Mouse (Mus musculus): ENCODE measurements around the gene Ddx3x. TPM values are rescaled to one million over a fixed set of nuclear protein-coding genes. Genes with fewer than 3 reads are reported as not detected.

The Ddx3x gene
- total and polyA plus RNA-seq, 2 experiments from 2014 or later, result 101 to 219 TPM

DNA sequence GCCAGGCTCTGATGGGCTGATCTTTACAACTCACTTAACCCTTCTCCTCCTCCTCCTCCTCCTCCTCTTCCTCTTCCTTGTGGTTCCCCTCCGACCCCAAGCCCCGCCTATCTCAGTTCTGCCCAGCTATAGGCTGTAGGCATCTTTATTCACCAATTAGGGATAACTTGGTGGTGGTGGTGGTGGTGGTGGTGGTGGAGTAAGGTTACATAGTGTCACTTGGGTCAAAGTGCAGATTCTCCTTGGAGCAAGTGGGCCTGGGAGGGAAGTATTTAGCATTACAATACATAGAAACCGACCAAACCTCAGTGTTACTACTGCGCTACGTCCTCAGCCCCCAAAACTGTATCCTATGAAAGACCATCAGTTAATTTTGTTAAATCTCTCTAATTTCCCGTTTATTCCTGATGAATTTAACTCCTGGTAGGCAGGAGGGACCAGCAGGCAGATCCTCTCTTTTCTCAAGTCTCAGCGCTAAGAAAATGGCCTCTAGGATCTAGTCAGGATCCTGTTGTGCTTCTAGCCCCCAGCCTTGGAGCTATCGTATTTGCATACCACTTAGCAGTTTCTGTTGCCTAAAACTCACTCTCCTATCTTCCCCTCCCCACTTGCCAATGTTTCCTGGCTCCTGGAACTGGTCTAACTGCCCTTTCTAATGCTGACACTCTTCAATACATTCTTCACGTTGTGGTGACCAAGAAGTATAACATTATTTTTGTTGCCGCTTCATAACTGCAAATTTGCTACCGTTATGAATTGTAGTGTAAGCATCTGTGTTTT, 39.9 kb upstream of the Ddx3x start:
- peaks cover 7% of the 10 kb centered on the region; the same call in 1 of the 2 replicates for H3K4me1 ChIP-seq (ENCODE audit: insufficient read depth)
- 0 out of 2 replicates have a peak overlapping the region, but pooled peaks have one; percentile 64 for H3K9ac ChIP-seq
- DNase-seq, result peak; percentile 52

DNA sequence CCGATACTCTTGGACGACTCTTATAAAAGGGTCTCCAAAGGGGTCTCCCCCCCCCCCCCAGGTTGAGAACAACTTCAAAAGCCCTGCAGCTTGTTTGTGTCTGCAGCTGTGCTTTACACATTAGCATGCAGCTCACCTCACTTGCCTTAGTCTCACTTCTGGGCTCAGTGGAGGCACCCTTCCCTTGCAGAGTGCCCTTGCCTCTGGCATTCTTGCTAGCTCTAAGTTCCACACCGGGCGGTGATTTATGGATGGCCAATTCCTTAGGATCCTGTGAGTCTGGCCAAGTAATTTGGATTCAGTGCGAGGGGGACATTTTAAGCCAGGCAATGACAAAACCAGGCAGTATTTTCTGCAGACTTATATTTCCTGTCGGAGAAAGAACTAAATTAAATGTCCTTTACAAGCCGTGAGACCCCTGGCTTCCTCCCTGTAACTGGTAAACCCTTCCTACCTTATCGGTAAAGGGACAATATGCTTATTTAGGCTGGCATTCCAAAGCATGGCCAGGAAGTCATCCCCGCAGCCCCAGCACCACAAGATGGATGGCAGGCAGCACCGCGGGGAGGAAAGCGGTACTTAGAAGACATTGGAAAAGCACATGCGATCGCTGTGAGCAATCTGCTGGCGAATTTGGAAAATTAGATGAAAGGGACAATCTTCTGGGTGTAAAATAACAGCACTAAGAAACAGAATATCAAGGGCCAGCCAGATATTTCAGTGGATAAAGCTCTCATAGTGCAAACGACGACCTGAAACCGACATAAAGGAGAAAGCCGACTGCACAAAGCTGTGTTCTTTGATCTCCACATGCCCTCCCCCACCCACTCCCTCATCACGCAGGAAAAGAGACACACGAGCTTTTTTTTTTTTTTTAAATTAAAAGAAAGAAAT, 39.1 kb upstream of the Ddx3x start:
- Histone ChIP-seq H3K27ac (ENCODE audit: low read depth, low read length) (peak overlapping the region; percentile 93), H3K9me3 (ENCODE audit: low read length) (no peaks in the 10 kb centered on the region), H3K36me3 (ENCODE audit: insufficient read depth) (no peaks in the 10 kb centered on the region), H3K9ac (peak overlapping the region; percentile 64), H3K4me3 (ENCODE audit: low read depth, low read length) (peak overlapping the region; percentile 38), H3K27me3 (ENCODE audit: insufficient read depth, low read length) (no peaks in the 10 kb centered on the region; the same call in 1 of the 2 replicates), H3K4me2 (ENCODE audit: low read depth) (peak overlapping the region; percentile 54), H3K4me1 (ENCODE audit: insufficient read depth) (peaks cover 7% of the 10 kb centered on the region; the same call in 1 of the 2 replicates)
- no peak for TF ChIP-seq CTCF (IDR thresholded peaks at IDR 0.05; ENCODE audit: low read depth)
- 22% methylated on average over 21 of the region's 21 CpGs for WGBS
- ATAC-seq (peak; percentile 21), DNase-seq (peak; percentile 64)

More for the DNA sequence above, 39.9 kb upstream of the Ddx3x start:
- H3K27ac ChIP-seq (ENCODE audit: low read depth, low read length), result peak overlapping the region; percentile 93
- H3K4me3 ChIP-seq (ENCODE audit: low read depth, low read length), result peak overlapping the region; percentile 38; the same call in 1 of the 2 replicates
- H3K27me3 ChIP-seq (ENCODE audit: insufficient read depth, low read length), result no peaks in the 10 kb centered on the region; the same call in 1 of the 2 replicates
- no peaks in the 10 kb centered on the region for H3K36me3 ChIP-seq (ENCODE audit: insufficient read depth)
- H3K9me3 ChIP-seq (ENCODE audit: low read length), result no peaks in the 10 kb centered on the region
- ATAC-seq, result no peak
- WGBS, result 24% methylated on average over 11 of the region's 11 CpGs
- TF ChIP-seq CTCF (IDR thresholded peaks at IDR 0.05; ENCODE audit: low read depth), result no peak
- peak overlapping the region; percentile 54 for H3K4me2 ChIP-seq (ENCODE audit: low read depth)

DNA sequence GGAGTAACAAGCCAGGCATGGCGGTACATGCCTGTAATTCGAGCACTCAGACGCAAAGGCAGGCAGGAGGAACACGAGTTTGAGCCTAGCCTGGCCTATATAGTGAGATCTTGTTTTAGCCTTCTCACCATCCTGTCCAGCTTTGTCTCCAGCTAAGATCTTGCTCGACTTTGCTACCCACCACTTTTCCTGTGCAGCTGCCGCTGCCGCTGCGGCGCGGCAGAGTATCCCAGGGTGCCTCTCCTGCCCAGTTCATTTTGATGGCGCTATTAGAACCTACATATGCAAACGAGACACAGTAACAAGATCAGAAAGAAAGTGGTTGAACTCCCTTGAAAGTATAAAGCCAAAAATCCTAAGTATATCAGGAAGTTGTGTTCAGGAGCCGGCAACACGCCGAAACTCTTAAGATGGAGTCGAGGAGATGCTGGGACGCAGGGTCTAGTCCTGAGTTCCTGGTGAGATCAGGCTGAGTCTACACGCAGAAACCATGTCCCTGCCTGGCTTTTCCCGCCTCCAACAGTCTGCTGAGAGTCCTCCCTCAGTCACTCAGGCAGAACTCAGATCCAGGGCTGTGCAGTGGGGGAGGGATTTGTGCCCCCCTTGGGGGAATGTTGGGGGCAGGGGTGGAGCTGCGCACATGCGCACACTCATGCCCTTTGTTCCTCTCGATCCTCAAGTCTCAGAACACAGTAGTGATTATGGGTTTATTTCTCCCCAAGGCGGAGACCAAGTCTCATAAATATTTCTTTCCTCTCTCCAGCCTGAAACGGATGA, 38.3 kb upstream of the Ddx3x start:
- Histone ChIP-seq H3K4me2 (ENCODE audit: low read depth) (peak overlapping the region; percentile 54), H3K4me1 (ENCODE audit: insufficient read depth) (peaks cover 7% of the 10 kb centered on the region; the same call in 1 of the 2 replicates), H3K9me3 (ENCODE audit: low read length) (no peaks in the 10 kb centered on the region), H3K9ac (peak overlapping the region; percentile 64), H3K36me3 (ENCODE audit: insufficient read depth) (no peaks in the 10 kb centered on the region), H3K27ac (ENCODE audit: low read depth, low read length) (peak overlapping the region; percentile 93), H3K27me3 (ENCODE audit: insufficient read depth, low read length) (no peaks in the 10 kb centered on the region; the same call in 1 of the 2 replicates), H3K4me3 (ENCODE audit: low read depth, low read length) (peak overlapping the region; percentile 38)
- ATAC-seq (peak; percentile 96), DNase-seq (peak; percentile 92)
- 23% methylated on average over 24 of the region's 24 CpGs for WGBS
- no peak for TF ChIP-seq CTCF (IDR thresholded peaks at IDR 0.05; ENCODE audit: low read depth)

DNA sequence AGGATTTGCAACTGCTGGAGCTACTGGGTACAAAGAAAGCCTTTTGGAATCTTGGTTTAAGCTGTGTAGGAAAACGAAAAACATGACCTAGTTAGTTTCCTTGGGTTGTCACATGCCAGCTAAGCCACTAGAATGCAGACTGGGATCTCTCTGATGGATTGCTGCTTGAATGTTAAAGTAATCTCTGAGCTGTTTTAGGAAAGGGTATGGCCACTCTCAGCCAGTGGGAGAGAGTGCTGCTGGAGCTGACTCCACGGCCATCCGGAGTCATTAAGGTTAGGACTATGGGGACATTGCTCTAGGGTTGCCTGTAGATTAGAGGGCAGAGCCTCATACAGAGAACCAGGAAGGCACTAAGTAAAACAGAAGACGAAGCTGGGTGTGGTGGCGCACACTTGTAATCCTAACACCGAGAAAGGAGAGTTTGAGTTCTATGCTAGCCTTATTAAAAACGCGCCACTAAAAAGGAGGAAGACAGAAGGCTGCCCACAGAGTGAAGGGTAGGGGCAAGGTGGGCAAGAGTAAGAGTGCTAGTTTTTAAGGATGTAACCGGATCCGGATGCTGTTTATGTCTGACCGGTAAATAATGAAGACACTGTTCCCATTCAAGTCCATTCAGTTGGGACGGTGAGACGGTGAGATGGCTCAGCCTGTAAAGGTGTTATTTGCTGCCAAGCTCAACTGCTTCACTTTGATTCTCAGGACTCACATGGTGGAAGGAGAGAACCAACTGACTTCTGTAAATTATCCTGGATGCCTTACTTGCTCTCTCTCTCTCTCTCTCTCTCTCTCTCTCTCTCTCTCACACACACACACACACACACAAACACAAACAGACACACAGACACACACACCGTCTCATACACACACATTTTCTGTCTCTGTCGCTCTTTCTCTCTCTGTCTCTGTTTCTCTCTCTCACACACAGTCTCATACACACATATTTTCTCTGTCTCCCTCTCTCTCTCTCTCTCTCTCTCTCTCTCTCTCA, 37.3 kb upstream of the Ddx3x start:
- H3K9me3 ChIP-seq (ENCODE audit: low read length), result no peaks in the 10 kb centered on the region
- H3K27me3 ChIP-seq (ENCODE audit: insufficient read depth, low read length), result no peaks in the 10 kb centered on the region
- H3K9ac ChIP-seq, result peak overlapping the region; percentile 64
- WGBS, result 27% methylated on average over 15 of the region's 15 CpGs
- no peaks in the 10 kb centered on the region for H3K36me3 ChIP-seq (ENCODE audit: insufficient read depth)
- peaks cover 7% of the 10 kb centered on the region; the same call in 1 of the 2 replicates for H3K4me1 ChIP-seq (ENCODE audit: insufficient read depth)
- H3K4me3 ChIP-seq (ENCODE audit: low read depth, low read length), result peak overlapping the region; percentile 38
- no peak for TF ChIP-seq CTCF (IDR thresholded peaks at IDR 0.05; ENCODE audit: low read depth)
- peak overlapping the region; percentile 93 for H3K27ac ChIP-seq (ENCODE audit: low read depth, low read length)
- ATAC-seq, result peak; percentile 70
- DNase-seq, result no peak
- H3K4me2 ChIP-seq (ENCODE audit: low read depth), result peak overlapping the region; percentile 54

DNA sequence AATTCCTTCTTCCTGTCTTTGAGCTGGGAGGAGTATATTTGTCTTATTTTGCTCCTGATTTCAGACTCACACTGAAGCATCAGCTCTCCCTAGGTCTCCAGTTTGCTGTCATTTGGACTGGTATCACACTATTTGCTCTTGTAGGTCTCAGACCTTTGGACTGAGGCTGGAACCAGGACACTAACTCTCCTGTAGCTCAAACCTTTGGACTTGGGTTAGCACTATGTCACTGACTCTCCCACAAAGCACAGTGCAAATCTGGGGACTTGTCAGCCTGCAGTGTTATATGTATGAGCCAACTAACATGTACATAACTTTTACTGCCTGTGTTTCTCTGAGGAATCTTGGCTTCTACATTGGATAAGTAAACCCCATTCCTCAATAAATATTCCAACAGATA, 36.2 kb upstream of the Ddx3x start:
- TF ChIP-seq CTCF (IDR thresholded peaks at IDR 0.05; ENCODE audit: low read depth), result no peak
- ATAC-seq (no peak), DNase-seq (no peak)
- H3K27ac ChIP-seq (ENCODE audit: low read depth, low read length), result no peak overlapping the region
- no peaks in the 10 kb centered on the region for H3K36me3 ChIP-seq (ENCODE audit: insufficient read depth)
- no peaks in the 10 kb centered on the region for H3K9me3 ChIP-seq (ENCODE audit: low read length)
- H3K4me1 ChIP-seq (ENCODE audit: insufficient read depth), result peaks cover 7% of the 10 kb centered on the region; the same call in 1 of the 2 replicates
- H3K4me3 ChIP-seq (ENCODE audit: low read depth, low read length), result no peak overlapping the region
- no peaks in the 10 kb centered on the region for H3K27me3 ChIP-seq (ENCODE audit: insufficient read depth, low read length)
- H3K4me2 ChIP-seq (ENCODE audit: low read depth), result no peak overlapping the region
- no peak overlapping the region for H3K9ac ChIP-seq
